Mouse (Mus musculus) C2C12 (cell line): ENCODE results near the gene Ccl6.

Experiments
- CTCF ChIP-seq: IDR thresholded peaks from one replicate; pipeline ENCODE4 v1.5.1; 2011; ENCODE audit not compliant: control insufficient read depth, insufficient read depth, insufficient read length
- USF1 ChIP-seq: IDR thresholded peaks from one replicate; pipeline ENCODE4 v1.6.1; 2011; ENCODE audit warnings: low read depth, mild to moderate bottlenecking, control low read depth, moderate library complexity

GRCm38 (mm10) chr11:83563754-83564153 lies 29.1 kb downstream of the Ccl6 start:
- peak; percentile 87 for TF ChIP-seq USF1
- no peak for TF ChIP-seq CTCF
